10 mouse cellular contexts compared by ENCODE assay signal in genomic region chr3:51155621-51156020, GRCm38 (mm10).
DNase-seq lines count a peak whose midpoint lies in the region; ATAC-seq lines count a peak whose summit lies in the region.
"Had no signal": no experiment of that assay in that cellular context is flagged by ENCODE, and none has a peak within 500 bp of the region (broad histone marks: within the 10 kb centered on the region; RNA-seq: fewer than 3 reads in every experiment).

No protein-coding gene starts in this region.

- 73% methylated on average over 4 of the region's 4 CpGs for WGBS in heart, embryonic 10.5 days
- WGBS in limb, embryonic 13.5 days: 48% methylated on average over 4 of the region's 4 CpGs

- H3K27ac ChIP-seq in heart, embryonic 10.5 days: no peak overlapping the region
- H3K27ac ChIP-seq in limb, embryonic 13.5 days: peak overlapping the region; percentile 44; the same call in 1 of the 2 replicates

- no peak; the same call in 1 of the 2 replicates for ATAC-seq in limb, embryonic 13.5 days (ENCODE audit: low FRiP score, low read depth)

- no peak overlapping the region for H3K9ac ChIP-seq in limb, embryonic 13.5 days

- H3K36me3 ChIP-seq in heart, embryonic 10.5 days: no peaks in the 10 kb centered on the region
- H3K36me3 ChIP-seq in limb, embryonic 13.5 days: no peaks in the 10 kb centered on the region
- H3K36me3 ChIP-seq: G1E had no signal

- H3K4me2 ChIP-seq in limb, embryonic 13.5 days (replicated peaks): no peak overlapping the region

- H3K27me3 ChIP-seq in heart, embryonic 10.5 days (ENCODE audit: insufficient read depth, poor library complexity, severe bottlenecking): no peaks in the 10 kb centered on the region
- H3K27me3 ChIP-seq in limb, embryonic 13.5 days: no peaks in the 10 kb centered on the region

- intact Hi-C loops in heart, postnatal 10 days (cut with DNase I): loop anchor here (10.0 kb wide), 1 partner anchor 199 kb away; no protein-coding TSS in a partner anchor
- intact Hi-C loops in left cerebral cortex, postnatal 25 days (cut with DNase I): no loop called here
- intact Hi-C loops in left cerebral cortex, postnatal 14 days (cut with DNase I): no loop called here

- H3K9me3 ChIP-seq in heart, embryonic 10.5 days: no peaks in the 10 kb centered on the region
- no peaks in the 10 kb centered on the region for H3K9me3 ChIP-seq in limb, embryonic 13.5 days
- H3K9me3 ChIP-seq: G1E had no signal

- H3K4me1 ChIP-seq in heart, embryonic 10.5 days: peaks cover 19% of the 10 kb centered on the region
- peaks cover 24% of the 10 kb centered on the region for H3K4me1 ChIP-seq in limb, embryonic 13.5 days

- peak; percentile 46 to 58 for DNase-seq in heart, postnatal 10 days
- no peak for DNase-seq in heart, embryonic 10.5 days (ENCODE audit: low spot score)
- peak; percentile 33 for DNase-seq in urinary bladder, postnatal 14 days (ENCODE audit: low spot score)
- DNase-seq in urinary bladder, adult 18-20 months (ENCODE audit: low spot score in 2 of 2): no peak
- DNase-seq in left cerebral cortex, postnatal 25 days (ENCODE audit: low spot score in 2 of 2): no peak
- no peak for DNase-seq in left cerebral cortex, postnatal 14 days (ENCODE audit: low spot score in 2 of 2)
- DNase-seq in cerebellum, postnatal 14 days: no peak
- DNase-seq: kidney, adult 8-10 months had no signal

- no peak overlapping the region for H3K4me3 ChIP-seq in heart, embryonic 10.5 days
- no peak overlapping the region for H3K4me3 ChIP-seq in limb, embryonic 13.5 days

Comparison
In these comparisons a context has a peak if more than half of its experiments do, and no peak if none do; other contexts are left out.
1. DNase-seq: peak in heart, postnatal 10 days (2 of 2) and urinary bladder, postnatal 14 days (single experiment); none in heart, embryonic 10.5 days (single experiment), urinary bladder, adult 18-20 months (0 of 2), left cerebral cortex, postnatal 25 days (0 of 2), left cerebral cortex, postnatal 14 days (0 of 2) and cerebellum, postnatal 14 days (0 of 2).